Mouse (Mus musculus) left cerebral cortex, adult 11 months (tissue): ENCODE measurements at regions not wholly inside any gene's neighbourhood (a gene's known extent, or its start where the extent isn't known, plus 50 kb on each side); places are given as distances from the start of the nearest gene placed in this dataset.
"Not testable (repeated sequence)": the region's sequence is repeated elsewhere in the genome, so short reads cannot be mapped to it uniquely, and the experiment has no call there.

Experiments used
- DNase-seq: peaks from one replicate; pipeline ENCODE4 v3.0.0; 2022; ENCODE audit warnings: low spot score

- no peak for DNase-seq
Measured at GRCm38 (mm10) chr7:87096500-87096899, 100.6 kb downstream of the Vmn2r79 start.

GRCm38 (mm10) chr7:87099611-87100010, 103.7 kb downstream of the Vmn2r79 start:
- DNase-seq: not testable (repeated sequence)

GRCm38 (mm10) chr7:87100377-87100776, 104.5 kb downstream of the Vmn2r79 start:
- DNase-seq: not testable (repeated sequence)

- DNase-seq: not testable (repeated sequence)
Measured at GRCm38 (mm10) chr7:87101281-87101680, 105.4 kb downstream of the Vmn2r79 start.

DNA sequence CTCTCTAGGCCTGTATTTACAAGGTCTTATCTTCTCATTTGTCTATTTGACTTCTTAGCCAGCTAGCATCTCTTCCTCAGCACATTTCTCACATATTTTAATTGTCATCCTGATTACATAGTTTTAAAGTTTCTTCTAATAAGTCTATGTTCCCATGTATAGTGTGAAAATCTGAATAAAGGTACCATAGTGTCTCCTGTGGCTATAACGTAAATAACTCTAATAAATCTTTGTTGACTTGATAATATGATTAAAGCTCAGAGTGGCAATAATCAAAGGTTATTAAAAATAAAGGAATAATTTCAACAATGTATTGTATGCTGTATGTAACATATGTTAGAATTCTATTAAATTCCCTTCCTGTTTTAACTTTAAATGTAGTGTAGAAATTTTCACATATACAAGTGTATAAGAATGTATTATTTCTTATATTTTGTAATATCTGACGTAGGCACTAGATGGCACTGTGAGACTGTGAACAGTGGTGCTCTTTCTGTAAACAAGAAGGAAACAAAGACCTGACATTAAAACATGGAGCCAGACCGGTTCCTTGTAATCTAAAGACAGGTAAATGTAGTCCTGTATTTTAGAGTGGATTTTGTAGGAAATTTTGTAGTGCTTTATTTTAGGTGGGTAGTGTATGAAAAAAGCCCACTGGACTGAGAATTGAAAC, 114.5 kb downstream of the Vmn2r79 start:
- DNase-seq: peak; percentile 11

DNA sequence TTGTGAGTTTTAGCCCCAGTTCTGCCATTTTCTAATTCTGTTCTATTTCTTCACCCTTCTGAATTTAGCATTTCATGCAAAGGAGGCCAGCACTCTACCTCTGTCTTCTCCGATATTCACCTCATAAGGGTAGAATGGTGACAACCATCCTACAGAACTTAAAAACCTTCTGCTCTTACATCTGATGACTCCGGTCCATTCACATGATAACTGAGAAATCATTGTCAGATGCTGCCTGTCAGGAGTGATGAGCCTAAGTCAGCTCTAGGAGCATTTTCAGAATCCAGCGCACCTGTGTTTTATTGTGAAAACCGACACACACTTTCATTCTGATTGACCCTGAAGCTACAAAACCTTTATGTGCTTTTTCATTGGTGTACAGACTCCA, 115.1 kb downstream of the Vmn2r79 start:
- no peak for DNase-seq

DNA sequence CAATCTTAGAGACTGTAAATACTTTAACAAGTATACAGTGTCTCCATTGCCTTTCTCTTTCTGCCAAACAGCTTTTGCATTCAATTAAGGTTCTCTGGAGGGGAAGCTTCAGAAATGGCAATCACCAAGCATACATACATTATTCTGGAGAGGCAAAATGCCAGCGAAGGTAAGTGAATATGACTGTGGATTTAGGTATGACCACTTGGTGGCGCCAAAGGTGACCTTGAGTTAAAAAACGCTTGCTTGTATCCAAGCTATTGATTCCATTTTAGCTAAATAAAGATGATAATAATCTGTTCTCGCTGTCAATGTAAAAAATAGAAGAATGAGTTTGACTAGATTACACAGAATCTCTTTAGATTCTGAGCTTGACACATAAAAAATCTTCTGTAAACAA, 117.7 kb downstream of the Vmn2r79 start:
- DNase-seq: peak; percentile 25

DNA sequence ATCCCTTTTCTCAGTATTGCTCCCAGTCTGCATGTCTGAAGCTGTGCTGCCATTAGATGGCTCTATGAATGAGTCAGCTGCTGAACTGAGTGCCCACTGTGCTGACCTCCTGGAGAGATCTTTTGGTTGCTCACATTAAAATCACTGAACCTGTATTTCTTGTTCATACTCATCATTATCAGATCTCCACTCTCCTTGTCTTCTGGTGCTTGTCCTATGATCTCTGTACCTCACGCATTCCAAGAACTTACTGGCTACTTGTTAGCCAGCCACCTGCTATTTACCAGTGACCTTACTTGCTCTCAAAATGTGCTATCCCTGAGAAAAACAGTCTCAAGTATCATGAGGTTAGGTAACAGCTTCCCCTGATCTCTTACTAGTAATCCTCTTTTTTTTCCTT, 123.4 kb upstream of the Nox4 start:
- no peak for DNase-seq

DNA sequence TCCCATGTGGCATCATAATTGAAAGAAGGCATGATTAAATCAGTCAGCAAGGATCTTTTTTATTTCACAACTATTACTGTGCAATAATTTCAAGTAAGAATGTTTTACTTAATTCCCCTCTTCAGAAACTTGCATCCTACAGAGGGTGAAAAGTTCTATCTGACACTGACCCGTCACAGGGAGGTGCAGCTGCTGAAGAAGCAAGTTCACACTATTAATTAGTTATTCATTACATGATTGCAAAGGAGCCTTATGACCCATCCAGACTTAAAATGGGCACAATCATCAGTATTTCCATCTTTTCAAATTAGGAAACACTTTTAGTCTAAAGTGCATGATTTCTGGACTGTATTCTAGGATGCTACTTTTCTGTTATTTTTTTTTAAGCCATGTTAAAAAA, 100.0 kb upstream of the Nox4 start:
- DNase-seq: no peak

DNA sequence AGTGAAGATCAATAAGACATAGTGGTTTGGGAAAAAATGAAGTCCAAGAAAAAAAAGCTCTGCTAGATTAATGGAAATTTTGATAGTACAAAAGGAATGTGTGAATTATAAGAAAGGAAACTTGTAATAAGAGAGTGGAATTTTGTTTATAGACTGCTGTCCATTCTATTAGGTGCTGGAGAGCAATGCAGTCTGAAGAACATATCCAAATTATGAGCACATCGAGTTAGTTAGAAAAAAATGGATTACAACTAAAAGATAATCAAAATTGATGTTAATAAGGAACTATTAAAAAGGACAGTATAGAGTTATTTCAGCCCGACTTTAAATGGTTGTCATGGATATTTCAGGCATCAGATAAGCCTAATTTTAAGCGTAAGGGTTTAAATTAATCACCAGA, 98.2 kb upstream of the Nox4 start:
- DNase-seq: no peak

GRCm38 (mm10) chr7:87148681-87149080, 97.2 kb upstream of the Nox4 start:
- no peak for DNase-seq

DNA sequence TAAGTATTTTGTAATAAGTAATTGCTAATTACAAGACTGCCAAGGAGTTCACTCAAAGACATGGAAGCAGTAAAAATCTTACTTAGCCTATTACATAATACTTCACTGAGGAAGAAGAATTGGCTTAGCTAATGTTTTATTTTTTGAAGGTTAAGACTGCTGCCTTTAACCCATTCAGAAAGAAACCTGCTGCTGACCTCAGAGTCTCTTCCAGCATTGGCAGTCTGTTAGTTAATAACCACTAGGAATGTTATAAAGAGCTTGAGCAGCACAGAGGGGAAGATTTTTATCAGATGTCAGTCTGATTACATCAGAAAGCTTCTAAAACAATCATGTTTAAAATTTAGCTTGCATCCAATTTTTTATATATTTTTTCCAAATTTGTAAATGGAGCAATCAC, 94.9 kb upstream of the Nox4 start:
- no peak for DNase-seq

DNA sequence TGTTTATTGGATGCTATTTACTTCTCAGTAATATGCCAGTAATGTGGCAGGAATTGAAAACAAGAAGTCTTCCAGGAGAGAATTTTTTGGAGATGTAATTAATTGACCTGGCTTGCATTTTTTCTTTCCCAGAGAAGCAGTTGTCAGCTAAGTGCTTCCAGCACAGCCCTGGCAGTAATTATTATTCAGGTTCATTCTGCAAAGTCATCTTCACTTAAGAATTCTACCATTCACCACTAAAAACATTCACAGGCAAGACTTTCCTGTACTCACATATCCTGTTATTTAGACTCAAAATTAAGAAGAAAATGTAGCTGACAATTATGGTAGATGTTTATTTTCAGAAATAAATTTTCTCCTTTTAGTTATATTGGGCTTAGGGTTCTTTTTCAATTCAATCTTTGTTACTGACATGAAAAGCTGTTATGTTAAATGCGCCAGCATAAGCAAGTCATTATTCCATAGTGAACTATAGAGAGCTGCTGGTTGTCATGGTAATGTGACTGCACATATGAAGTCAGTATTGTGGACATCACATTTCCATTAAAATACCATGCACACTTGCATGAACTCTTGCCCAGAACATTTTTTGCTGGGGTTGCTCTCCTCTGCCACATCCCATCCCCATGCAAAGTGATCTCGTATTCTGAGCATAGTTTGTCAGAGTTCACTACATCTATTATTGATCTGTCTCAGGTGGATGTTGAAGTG, 59.3 kb upstream of the Nox4 start:
- no peak for DNase-seq

- no peak for DNase-seq
Measured at GRCm38 (mm10) chr7:87195647-87196046, 50.2 kb upstream of the Nox4 start.
